Mouse (Mus musculus) common myeloid progenitor, adult 5-6 weeks (primary cell): ENCODE measurements around the gene Bbc3. TPM values are rescaled to one million over a fixed set of nuclear protein-coding genes. Genes with fewer than 3 reads are reported as not detected.

Source experiments
- total RNA-seq: library from RNA; stranded (forward); fragments of 200-1000, 187-1606 nt; gene quantifications from 2 replicates; pipeline ENCODE4 v1.2.3, GENCODE M21; 2017

The Bbc3 gene
- total RNA-seq, 1 experiment from 2014 or later: 2.5 TPM

Other genes with a start within 250 kb of the Bbc3 start
- gene Zfp541, start 246.6 kb upstream of the Bbc3 start, total RNA-seq: not detected in 2 replicates
- gene Napa, start 209.9 kb upstream of the Bbc3 start, total RNA-seq: 61.1 and 65.9 TPM in 2 replicates
- 6.5 and 6.8 TPM in 2 replicates for gene Kptn, start 188.5 kb upstream of the Bbc3 start, total RNA-seq
- 0.09 TPM in 1 of 2 replicates, not detected in the other for gene Slc8a2, start 178.6 kb upstream of the Bbc3 start, total RNA-seq
- not detected in 2 replicates for gene Meis3, start 133.3 kb upstream of the Bbc3 start, total RNA-seq
- 4.5 and 9.2 TPM in 2 replicates for gene Dhx34, start 86.4 kb upstream of the Bbc3 start, total RNA-seq
- gene C5ar2, start 64.2 kb upstream of the Bbc3 start, total RNA-seq: 1.1 and 3.1 TPM in 2 replicates
- 0.55 TPM in 1 of 2 replicates, not detected in the other for gene C5ar1, start 48.9 kb upstream of the Bbc3 start, total RNA-seq
- 15.1 and 18.0 TPM in 2 replicates for gene Inafm1, start 34.8 kb upstream of the Bbc3 start, total RNA-seq
- 53.6 and 123 TPM in 2 replicates for gene Ccdc9, start 21.6 kb upstream of the Bbc3 start, total RNA-seq
- gene Sae1, start 79.4 kb downstream of the Bbc3 start, total RNA-seq: 424 and 443 TPM in 2 replicates
- gene Zc3h4, start 92.5 kb downstream of the Bbc3 start, total RNA-seq: 31.5 and 52.8 TPM in 2 replicates
- 14.8 and 22.5 TPM in 2 replicates for gene Tmem160, start 144.4 kb downstream of the Bbc3 start, total RNA-seq
- not detected in 2 replicates for gene Npas1, start 169.3 kb downstream of the Bbc3 start, total RNA-seq